Mouse (Mus musculus): ENCODE results near the gene Setmar. TPM values are rescaled to one million over a fixed set of nuclear protein-coding genes. Genes with fewer than 3 reads are reported as not detected.

Gene Setmar
- polyA plus RNA-seq, 1 experiment from 2014 or later: 8.1 TPM

DNA sequence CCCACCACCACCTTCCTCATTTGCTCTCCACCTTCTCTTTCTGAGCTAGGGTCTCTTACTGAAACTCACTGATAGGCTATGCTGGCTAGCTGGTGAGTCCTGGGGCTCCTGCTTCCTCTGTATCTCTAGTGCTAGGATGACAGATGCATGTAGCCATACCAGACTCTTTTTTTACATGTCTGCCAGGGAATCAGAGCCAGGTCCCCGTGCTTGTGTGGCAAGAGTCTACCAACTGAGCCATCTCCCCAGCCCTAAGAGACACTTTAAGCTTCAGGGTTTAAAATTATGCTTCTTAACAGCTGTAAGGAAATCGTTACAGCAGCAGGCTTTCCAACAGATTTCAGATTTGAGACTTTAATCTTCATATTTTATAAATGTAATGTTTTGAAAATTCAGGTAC is 9.1 kb downstream of the Setmar start:
- Histone ChIP-seq H3K27me3 (ENCODE audit: control insufficient read depth, insufficient read depth, low read depth, low read length) (no peaks in the 10 kb centered on the region), H3K36me3 (ENCODE audit: control insufficient read depth, insufficient read depth, low read length) (peaks cover 11% of the 10 kb centered on the region; the same call in 1 of the 2 replicates), H3K9ac (ENCODE audit: low read length) (no peak overlapping the region), H3K9me3 (ENCODE audit: control insufficient read depth, low read length) (no peaks in the 10 kb centered on the region), H3K4me3 (ENCODE audit: low read length) (no peak overlapping the region), H3K4me2 (ENCODE audit: low read depth, low read length) (no peak overlapping the region), H3K4me1 (replicated peaks; ENCODE audit: control insufficient read depth, insufficient read depth, low read length) (no peaks in the 10 kb centered on the region), H3K27ac (ENCODE audit: low read length) (no peak overlapping the region)
- 89% methylated on average over 2 of the region's 2 CpGs for WGBS
- ATAC-seq (ENCODE audit: low read depth): no peak

DNA sequence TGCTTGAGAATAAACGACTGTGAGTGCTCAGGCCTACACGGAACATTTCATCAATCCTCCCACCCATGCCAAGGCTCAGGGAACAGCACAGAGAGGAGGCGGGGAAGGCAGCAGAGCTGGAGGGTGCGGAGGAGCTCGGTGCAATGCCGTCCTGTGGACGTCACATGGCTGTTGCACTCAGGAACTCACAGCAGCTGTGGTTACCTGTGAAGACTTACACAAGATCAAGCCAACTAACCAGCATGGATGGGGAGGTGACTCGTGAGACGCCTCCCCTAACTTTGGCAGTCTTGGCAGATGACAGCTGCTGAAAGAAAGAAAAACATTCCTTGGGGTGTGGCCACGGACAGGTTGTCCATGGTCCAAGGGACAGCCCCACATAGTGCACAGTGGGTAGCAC is 9.8 kb downstream of the Setmar start:
- H3K9ac ChIP-seq (ENCODE audit: low read length): no peak overlapping the region
- no peak overlapping the region for H3K4me3 ChIP-seq (ENCODE audit: low read length)
- no peak overlapping the region for H3K4me2 ChIP-seq (ENCODE audit: low read depth, low read length)
- peaks cover 11% of the 10 kb centered on the region; the same call in 1 of the 2 replicates for H3K36me3 ChIP-seq (ENCODE audit: control insufficient read depth, insufficient read depth, low read length)
- no peaks in the 10 kb centered on the region for H3K9me3 ChIP-seq (ENCODE audit: control insufficient read depth, low read length)
- no peaks in the 10 kb centered on the region for H3K27me3 ChIP-seq (ENCODE audit: control insufficient read depth, insufficient read depth, low read depth, low read length)
- H3K4me1 ChIP-seq (replicated peaks; ENCODE audit: control insufficient read depth, insufficient read depth, low read length): no peaks in the 10 kb centered on the region
- ATAC-seq (ENCODE audit: low read depth): no peak
- WGBS: 79% methylated on average over 10 of the region's 10 CpGs
- H3K27ac ChIP-seq (ENCODE audit: low read length): no peak overlapping the region

DNA sequence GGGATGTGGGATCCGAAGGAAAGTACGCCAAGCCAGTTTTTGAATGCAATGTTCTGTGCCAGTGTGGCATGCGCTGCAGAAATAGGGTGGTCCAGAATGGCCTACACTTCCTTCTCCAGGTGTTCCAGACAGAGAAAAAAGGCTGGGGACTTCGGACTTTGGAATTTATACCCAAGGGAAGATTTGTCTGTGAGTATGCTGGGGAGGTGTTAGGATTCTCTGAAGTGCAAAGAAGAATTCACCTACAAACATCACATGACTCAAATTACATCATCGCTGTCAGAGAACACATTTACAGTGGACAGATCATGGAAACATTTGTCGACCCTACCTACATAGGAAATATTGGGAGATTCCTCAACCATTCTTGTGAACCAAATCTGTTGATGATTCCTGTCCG is 11.0 kb downstream of the Setmar start:
- H3K9me3 ChIP-seq (ENCODE audit: control insufficient read depth, low read length): no peaks in the 10 kb centered on the region
- no peak overlapping the region for H3K9ac ChIP-seq (ENCODE audit: low read length)
- no peak overlapping the region for H3K4me3 ChIP-seq (ENCODE audit: low read length)
- H3K36me3 ChIP-seq (ENCODE audit: control insufficient read depth, insufficient read depth, low read length): peaks cover 11% of the 10 kb centered on the region; the same call in 1 of the 2 replicates
- 92% methylated on average over 7 of the region's 7 CpGs for WGBS
- H3K4me1 ChIP-seq (replicated peaks; ENCODE audit: control insufficient read depth, insufficient read depth, low read length): no peaks in the 10 kb centered on the region
- H3K27me3 ChIP-seq (ENCODE audit: control insufficient read depth, insufficient read depth, low read depth, low read length): no peaks in the 10 kb centered on the region
- no peak overlapping the region for H3K27ac ChIP-seq (ENCODE audit: low read length)
- H3K4me2 ChIP-seq (ENCODE audit: low read depth, low read length): no peak overlapping the region
- no peak for ATAC-seq (ENCODE audit: low read depth)

DNA sequence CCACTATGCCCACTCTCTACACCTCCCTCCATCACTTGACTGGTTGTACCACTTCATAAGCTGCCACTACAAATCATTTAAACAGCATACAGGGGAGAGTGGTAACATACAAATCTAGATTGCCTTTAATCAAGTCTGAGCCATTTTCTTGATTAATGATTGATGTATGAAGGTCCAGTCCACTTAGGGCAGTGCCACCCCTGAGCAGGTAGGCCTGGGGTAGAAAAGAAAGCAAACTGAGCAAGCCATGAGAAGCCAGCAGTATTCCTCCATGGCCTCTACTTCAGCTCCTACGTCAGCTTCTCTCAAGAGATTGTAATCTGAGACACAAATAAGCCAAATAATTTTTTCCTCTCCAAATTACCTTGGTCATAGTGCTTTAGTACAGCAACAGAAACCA is 26.5 kb downstream of the Setmar start:
- no peaks in the 10 kb centered on the region for H3K27me3 ChIP-seq (ENCODE audit: control insufficient read depth, insufficient read depth, low read depth, low read length)
- no peak overlapping the region for H3K4me3 ChIP-seq (ENCODE audit: low read length)
- ATAC-seq (ENCODE audit: low read depth): no peak
- no peak overlapping the region for H3K4me2 ChIP-seq (ENCODE audit: low read depth, low read length)
- no peak overlapping the region for H3K9ac ChIP-seq (ENCODE audit: low read length)
- H3K9me3 ChIP-seq (ENCODE audit: control insufficient read depth, low read length): no peaks in the 10 kb centered on the region
- H3K27ac ChIP-seq (ENCODE audit: low read length): no peak overlapping the region
- H3K36me3 ChIP-seq (ENCODE audit: control insufficient read depth, insufficient read depth, low read length): no peaks in the 10 kb centered on the region
- H3K4me1 ChIP-seq (replicated peaks; ENCODE audit: control insufficient read depth, insufficient read depth, low read length): no peaks in the 10 kb centered on the region
- 42% methylated on average over 1 of the region's 1 CpGs for WGBS

DNA sequence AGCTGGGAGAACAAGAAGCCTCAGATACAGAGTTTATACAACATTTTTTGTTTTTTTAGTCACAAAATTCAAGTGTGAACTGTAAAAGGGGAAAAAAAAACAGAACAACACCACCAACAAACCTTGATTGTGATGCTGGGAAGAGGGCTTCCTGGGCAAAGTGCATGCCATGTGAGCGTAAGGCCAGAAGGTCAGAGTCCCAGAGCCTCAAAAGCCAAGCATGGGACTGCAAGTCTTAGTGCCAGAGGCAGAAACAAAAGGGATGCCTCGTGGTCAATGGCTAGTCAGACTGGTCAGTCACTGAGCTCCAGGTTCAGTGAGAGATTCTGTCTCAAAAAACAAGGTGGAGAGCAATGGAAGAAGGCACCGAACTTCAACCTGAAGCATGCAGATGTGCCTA is 27.8 kb downstream of the Setmar start:
- no peak for ATAC-seq (ENCODE audit: low read depth)
- Histone ChIP-seq H3K9ac (ENCODE audit: low read length) (no peak overlapping the region), H3K36me3 (ENCODE audit: control insufficient read depth, insufficient read depth, low read length) (no peaks in the 10 kb centered on the region), H3K4me3 (ENCODE audit: low read length) (no peak overlapping the region), H3K4me2 (ENCODE audit: low read depth, low read length) (no peak overlapping the region), H3K4me1 (replicated peaks; ENCODE audit: control insufficient read depth, insufficient read depth, low read length) (no peaks in the 10 kb centered on the region), H3K27ac (ENCODE audit: low read length) (no peak overlapping the region), H3K27me3 (ENCODE audit: control insufficient read depth, insufficient read depth, low read depth, low read length) (no peaks in the 10 kb centered on the region), H3K9me3 (ENCODE audit: control insufficient read depth, low read length) (no peaks in the 10 kb centered on the region)
- 84% methylated on average over 3 of the region's 3 CpGs for WGBS

DNA sequence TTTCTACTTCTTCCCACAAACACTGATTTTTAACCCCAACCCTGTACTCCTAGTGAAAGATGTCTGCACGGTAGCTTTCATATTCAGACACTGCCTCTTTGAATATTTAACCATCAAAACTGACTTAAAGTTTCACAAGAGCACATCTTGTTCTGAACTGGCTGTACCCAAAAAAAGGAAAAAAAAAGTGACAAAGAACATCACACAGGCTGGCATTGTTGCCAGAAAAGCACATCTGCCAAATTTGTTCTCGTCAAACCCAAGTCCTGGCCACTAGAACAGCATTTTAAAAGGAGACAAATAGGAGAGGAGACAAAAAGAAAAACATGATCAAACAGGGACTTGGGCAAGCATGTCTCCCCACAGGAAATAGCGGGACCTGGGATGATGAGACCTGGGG is 28.6 kb downstream of the Setmar start:
- 75% methylated on average over 3 of the region's 3 CpGs for WGBS
- H3K4me2 ChIP-seq (ENCODE audit: low read depth, low read length): no peak overlapping the region
- no peaks in the 10 kb centered on the region for H3K36me3 ChIP-seq (ENCODE audit: control insufficient read depth, insufficient read depth, low read length)
- ATAC-seq (ENCODE audit: low read depth): no peak
- no peak overlapping the region for H3K9ac ChIP-seq (ENCODE audit: low read length)
- no peak overlapping the region for H3K27ac ChIP-seq (ENCODE audit: low read length)
- H3K4me1 ChIP-seq (replicated peaks; ENCODE audit: control insufficient read depth, insufficient read depth, low read length): no peaks in the 10 kb centered on the region
- H3K27me3 ChIP-seq (ENCODE audit: control insufficient read depth, insufficient read depth, low read depth, low read length): no peaks in the 10 kb centered on the region
- no peak overlapping the region for H3K4me3 ChIP-seq (ENCODE audit: low read length)
- H3K9me3 ChIP-seq (ENCODE audit: control insufficient read depth, low read length): no peaks in the 10 kb centered on the region

DNA sequence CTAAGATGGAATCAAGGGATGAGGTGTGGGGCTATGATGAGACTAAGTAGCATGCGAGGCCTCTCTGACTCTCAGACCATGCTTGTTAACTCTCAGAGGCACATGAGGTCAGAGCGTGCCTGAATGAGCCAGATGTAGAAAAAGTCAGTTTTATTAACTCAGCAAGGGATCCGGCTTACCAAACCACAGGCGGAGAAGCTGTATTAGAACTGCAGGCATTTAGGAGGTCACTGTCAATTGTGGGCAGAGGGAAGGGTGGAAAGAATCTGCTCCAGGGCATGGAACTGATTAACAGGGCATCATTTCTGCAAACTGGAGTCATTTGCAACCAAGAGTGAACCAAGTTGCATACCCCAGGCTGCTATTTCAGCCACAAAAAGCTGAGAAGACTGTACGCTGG is 30.6 kb downstream of the Setmar start:
- no peaks in the 10 kb centered on the region for H3K36me3 ChIP-seq (ENCODE audit: control insufficient read depth, insufficient read depth, low read length)
- ATAC-seq (ENCODE audit: low read depth): no peak
- H3K4me2 ChIP-seq (ENCODE audit: low read depth, low read length): no peak overlapping the region
- no peak overlapping the region for H3K9ac ChIP-seq (ENCODE audit: low read length)
- H3K4me3 ChIP-seq (ENCODE audit: low read length): no peak overlapping the region
- H3K9me3 ChIP-seq (ENCODE audit: control insufficient read depth, low read length): no peaks in the 10 kb centered on the region
- H3K27me3 ChIP-seq (ENCODE audit: control insufficient read depth, insufficient read depth, low read depth, low read length): no peaks in the 10 kb centered on the region
- no peak overlapping the region for H3K27ac ChIP-seq (ENCODE audit: low read length)
- H3K4me1 ChIP-seq (replicated peaks; ENCODE audit: control insufficient read depth, insufficient read depth, low read length): no peaks in the 10 kb centered on the region
- 84% methylated on average over 5 of the region's 5 CpGs for WGBS

DNA sequence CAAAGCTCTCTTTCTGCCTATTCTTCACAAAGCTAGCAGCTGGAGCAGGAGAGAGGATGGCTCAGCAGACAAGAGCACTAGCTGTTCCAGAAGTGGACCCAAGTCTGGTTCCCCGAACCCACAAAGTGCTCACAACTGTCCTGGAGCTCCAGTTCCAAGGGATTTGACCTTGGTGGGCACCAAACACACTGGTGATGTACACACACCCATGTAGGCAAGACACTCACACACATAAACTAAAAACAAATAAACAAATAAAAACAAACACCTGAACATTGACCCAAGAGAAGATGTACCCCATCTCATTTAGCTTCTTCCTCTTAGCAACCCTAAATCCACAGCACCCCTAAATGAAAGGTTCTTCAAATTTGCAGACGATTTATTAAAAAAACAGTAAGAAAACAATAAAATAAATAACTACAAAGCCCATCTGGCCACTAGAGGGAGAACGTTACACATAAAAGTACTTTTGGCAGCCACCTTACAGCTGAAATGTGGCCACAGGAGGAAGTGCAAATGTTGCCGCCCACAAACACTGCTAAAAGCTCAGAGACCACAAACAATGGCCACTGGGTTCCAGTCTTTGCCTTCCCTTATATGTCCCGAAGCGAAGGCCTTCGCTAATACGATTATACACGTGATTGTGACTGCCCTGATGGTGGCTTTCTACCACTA is 33.5 kb downstream of the Setmar start:
- Histone ChIP-seq H3K9ac (ENCODE audit: low read length) (0 out of 2 replicates have a peak overlapping the region, but pooled peaks have one; percentile 2), H3K9me3 (ENCODE audit: control insufficient read depth, low read length) (no peaks in the 10 kb centered on the region), H3K36me3 (ENCODE audit: control insufficient read depth, insufficient read depth, low read length) (no peaks in the 10 kb centered on the region), H3K27me3 (ENCODE audit: control insufficient read depth, insufficient read depth, low read depth, low read length) (no peaks in the 10 kb centered on the region), H3K27ac (ENCODE audit: low read length) (no peak overlapping the region), H3K4me1 (replicated peaks; ENCODE audit: control insufficient read depth, insufficient read depth, low read length) (no peaks in the 10 kb centered on the region), H3K4me2 (ENCODE audit: low read depth, low read length) (0 out of 2 replicates have a peak overlapping the region, but pooled peaks have one; percentile 26), H3K4me3 (ENCODE audit: low read length) (no peak overlapping the region)
- ATAC-seq (ENCODE audit: low read depth): peak; percentile 70; the same call in 1 of the 2 replicates
- WGBS: 19% methylated on average over 9 of the region's 9 CpGs

DNA sequence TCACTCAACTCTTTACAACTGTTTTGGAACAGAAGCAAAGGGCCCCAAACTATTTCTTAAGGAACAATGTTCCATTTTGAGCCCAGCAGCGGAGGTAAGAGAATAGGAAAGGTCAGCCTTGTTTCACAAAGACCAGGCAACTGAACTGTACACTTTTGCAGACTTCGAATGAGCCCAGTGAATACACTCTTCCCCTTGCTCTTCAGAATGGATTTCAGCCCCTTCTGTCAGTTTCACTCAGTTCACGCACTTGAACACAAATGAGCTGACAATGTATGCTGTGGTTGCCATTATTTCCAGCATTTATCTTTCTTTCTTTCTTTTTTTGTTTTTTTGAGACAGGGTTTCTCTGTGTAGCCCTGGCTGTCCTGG is 34.0 kb downstream of the Setmar start:
- H3K9me3 ChIP-seq (ENCODE audit: control insufficient read depth, low read length): no peaks in the 10 kb centered on the region
- H3K4me3 ChIP-seq (ENCODE audit: low read length): no peak overlapping the region
- WGBS: 78% methylated on average over 3 of the region's 3 CpGs
- no peaks in the 10 kb centered on the region for H3K27me3 ChIP-seq (ENCODE audit: control insufficient read depth, insufficient read depth, low read depth, low read length)
- 0 out of 2 replicates have a peak overlapping the region, but pooled peaks have one; percentile 2 for H3K9ac ChIP-seq (ENCODE audit: low read length)
- no peak overlapping the region for H3K27ac ChIP-seq (ENCODE audit: low read length)
- 0 out of 2 replicates have a peak overlapping the region, but pooled peaks have one; percentile 26 for H3K4me2 ChIP-seq (ENCODE audit: low read depth, low read length)
- ATAC-seq (ENCODE audit: low read depth): no peak
- no peaks in the 10 kb centered on the region for H3K4me1 ChIP-seq (replicated peaks; ENCODE audit: control insufficient read depth, insufficient read depth, low read length)
- H3K36me3 ChIP-seq (ENCODE audit: control insufficient read depth, insufficient read depth, low read length): no peaks in the 10 kb centered on the region

All from lung, embryonic 16.5 days (tissue).